Mouse (Mus musculus): ENCODE data around the gene Ptrh1. TPM values are rescaled to one million over a fixed set of nuclear protein-coding genes. Genes with fewer than 3 reads are reported as not detected.

Gene Ptrh1
- polyA plus RNA-seq, 1 experiment from 2014 or later: 5.5 TPM

GRCm38 (mm10) chr2:32740916-32741272, 34.7 kb upstream of the Ptrh1 start, which contains the start of gene 6330409D20Rik:
Gene 6330409D20Rik, minus strand, starts transcription at chr2:32741016.
- peak within 1 kb of the TSS; percentile 93 for H3K27ac ChIP-seq (replicated peaks)
- no peak for ATAC-seq (ENCODE audit: low read depth)

GRCm38 (mm10) chr2:32741273-32742172, 34.1 kb upstream of the Ptrh1 start:
- Histone ChIP-seq H3K4me1 (replicated peaks) (peaks cover 50% of the 10 kb centered on the region), H3K9ac (peak overlapping the region; percentile 92), H3K27ac (replicated peaks) (peak overlapping the region; percentile 93), H3K9me3 (no peaks in the 10 kb centered on the region), H3K4me2 (peak overlapping the region; percentile 80), H3K27me3 (peaks cover 10% of the 10 kb centered on the region; the same call in 1 of the 2 replicates), H3K4me3 (peak overlapping the region; percentile 81), H3K36me3 (peaks cover 25% of the 10 kb centered on the region)
- WGBS: 3% methylated on average over 56 of the region's 58 CpGs
- ATAC-seq (ENCODE audit: low read depth): peak; percentile 60

More at GRCm38 (mm10) chr2:32740916-32741272, 34.7 kb upstream of the Ptrh1 start, which contains the start of gene 6330409D20Rik:
- H3K27me3 ChIP-seq: peaks cover 10% of the 10 kb centered on the region; the same call in 1 of the 2 replicates
- no peaks in the 10 kb centered on the region for H3K9me3 ChIP-seq
- peak within 1 kb of the TSS; percentile 80 for H3K4me2 ChIP-seq
- 12% methylated on average over 11 of the region's 11 CpGs for WGBS
- peaks cover 19% of the 10 kb centered on the region for H3K36me3 ChIP-seq
- peaks cover 50% of the 10 kb centered on the region for H3K4me1 ChIP-seq (replicated peaks)
- peak within 1 kb of the TSS; percentile 92 for H3K9ac ChIP-seq
- H3K4me3 ChIP-seq: peak within 1 kb of the TSS; percentile 81

- H3K9me3 ChIP-seq: no peaks in the 10 kb centered on the region
- WGBS: 3% methylated on average over 18 of the region's 18 CpGs
- peak overlapping the region; percentile 93 for H3K27ac ChIP-seq (replicated peaks)
- peak overlapping the region; percentile 80 for H3K4me2 ChIP-seq
- H3K36me3 ChIP-seq: peaks cover 32% of the 10 kb centered on the region
- ATAC-seq (ENCODE audit: low read depth): peak; percentile 93
- H3K4me1 ChIP-seq (replicated peaks): peaks cover 50% of the 10 kb centered on the region
- peak overlapping the region; percentile 92 for H3K9ac ChIP-seq
- H3K27me3 ChIP-seq: peaks cover 10% of the 10 kb centered on the region; the same call in 1 of the 2 replicates
- peak overlapping the region; percentile 81 for H3K4me3 ChIP-seq
Measured at GRCm38 (mm10) chr2:32742173-32742531, 33.4 kb upstream of the Ptrh1 start.

- WGBS: 75% methylated on average over 15 of the region's 15 CpGs
- no peak overlapping the region for H3K4me3 ChIP-seq
- H3K9ac ChIP-seq: peak overlapping the region; percentile 41; the same call in 1 of the 2 replicates
- peaks cover 10% of the 10 kb centered on the region; the same call in 1 of the 2 replicates for H3K27me3 ChIP-seq
- no peaks in the 10 kb centered on the region for H3K9me3 ChIP-seq
- no peak for ATAC-seq (ENCODE audit: low read depth)
- peaks cover 53% of the 10 kb centered on the region for H3K36me3 ChIP-seq
- no peak overlapping the region for H3K4me2 ChIP-seq
- H3K27ac ChIP-seq (replicated peaks): no peak overlapping the region
- H3K4me1 ChIP-seq (replicated peaks): peaks cover 45% of the 10 kb centered on the region
Measured at GRCm38 (mm10) chr2:32744272-32744982, 31.2 kb upstream of the Ptrh1 start.

- H3K9ac ChIP-seq: no peak overlapping the region
- peaks cover 37% of the 10 kb centered on the region for H3K4me1 ChIP-seq (replicated peaks)
- 85% methylated on average over 16 of the region's 16 CpGs for WGBS
- H3K27ac ChIP-seq (replicated peaks): no peak overlapping the region
- no peak overlapping the region for H3K4me3 ChIP-seq
- no peak for ATAC-seq (ENCODE audit: low read depth)
- peaks cover 89% of the 10 kb centered on the region for H3K36me3 ChIP-seq
- H3K4me2 ChIP-seq: no peak overlapping the region
- H3K27me3 ChIP-seq: no peaks in the 10 kb centered on the region
- no peaks in the 10 kb centered on the region for H3K9me3 ChIP-seq
Measured at GRCm38 (mm10) chr2:32749082-32749481, 26.5 kb upstream of the Ptrh1 start.

GRCm38 (mm10) chr2:32750199-32750598, 25.4 kb upstream of the Ptrh1 start:
- H3K27me3 ChIP-seq: no peaks in the 10 kb centered on the region
- H3K36me3 ChIP-seq: peaks cover 88% of the 10 kb centered on the region
- peak overlapping the region; percentile 85 for H3K27ac ChIP-seq (replicated peaks)
- no peak for ATAC-seq (ENCODE audit: low read depth)
- no peak overlapping the region for H3K4me2 ChIP-seq
- H3K9ac ChIP-seq: no peak overlapping the region
- H3K4me1 ChIP-seq (replicated peaks): peaks cover 31% of the 10 kb centered on the region
- no peaks in the 10 kb centered on the region for H3K9me3 ChIP-seq
- H3K4me3 ChIP-seq: no peak overlapping the region
- 78% methylated on average over 7 of the region's 7 CpGs for WGBS

- Histone ChIP-seq H3K36me3 (peaks cover 79% of the 10 kb centered on the region), H3K9ac (peak overlapping the region; percentile 58), H3K4me1 (replicated peaks) (peaks cover 31% of the 10 kb centered on the region), H3K27me3 (no peaks in the 10 kb centered on the region), H3K9me3 (no peaks in the 10 kb centered on the region), H3K4me3 (peak overlapping the region; percentile 34), H3K27ac (replicated peaks) (peak overlapping the region; percentile 85), H3K4me2 (peak overlapping the region; percentile 53)
- ATAC-seq (ENCODE audit: low read depth): peak; percentile 75
- WGBS: 6% methylated on average over 31 of the region's 31 CpGs
Measured at GRCm38 (mm10) chr2:32750887-32751664, 24.5 kb upstream of the Ptrh1 start.

GRCm38 (mm10) chr2:32751665-32752033, 23.9 kb upstream of the Ptrh1 start:
- peaks cover 73% of the 10 kb centered on the region for H3K36me3 ChIP-seq
- H3K4me2 ChIP-seq: peak overlapping the region; percentile 53
- peak overlapping the region; percentile 58 for H3K9ac ChIP-seq
- H3K27me3 ChIP-seq: no peaks in the 10 kb centered on the region
- WGBS: 13% methylated on average over 9 of the region's 10 CpGs
- H3K4me3 ChIP-seq: peak overlapping the region; percentile 34
- H3K9me3 ChIP-seq: no peaks in the 10 kb centered on the region
- no peak for ATAC-seq (ENCODE audit: low read depth)
- H3K27ac ChIP-seq (replicated peaks): peak overlapping the region; percentile 85
- peaks cover 31% of the 10 kb centered on the region for H3K4me1 ChIP-seq (replicated peaks)

- Histone ChIP-seq H3K4me2 (peak overlapping the region; percentile 53), H3K4me1 (replicated peaks) (peaks cover 31% of the 10 kb centered on the region), H3K9me3 (no peaks in the 10 kb centered on the region), H3K4me3 (peak overlapping the region; percentile 34), H3K27me3 (no peaks in the 10 kb centered on the region), H3K27ac (replicated peaks) (no peak overlapping the region), H3K36me3 (peaks cover 68% of the 10 kb centered on the region), H3K9ac (peak overlapping the region; percentile 58; the same call in 1 of the 2 replicates)
- ATAC-seq (ENCODE audit: low read depth): no peak
- 71% methylated on average over 10 of the region's 10 CpGs for WGBS
Measured at GRCm38 (mm10) chr2:32752181-32752580, 23.4 kb upstream of the Ptrh1 start.

GRCm38 (mm10) chr2:32756674-32757055, 18.9 kb upstream of the Ptrh1 start:
- Histone ChIP-seq H3K4me3 (0 out of 2 replicates have a peak overlapping the region, but pooled peaks have one; percentile 70), H3K9me3 (no peaks in the 10 kb centered on the region), H3K36me3 (peaks cover 55% of the 10 kb centered on the region), H3K4me2 (peak overlapping the region; percentile 36), H3K27ac (replicated peaks) (no peak overlapping the region; the same call in 1 of the 2 replicates), H3K27me3 (no peaks in the 10 kb centered on the region), H3K9ac (no peak overlapping the region), H3K4me1 (replicated peaks) (peaks cover 32% of the 10 kb centered on the region)
- 34% methylated on average over 6 of the region's 6 CpGs for WGBS
- ATAC-seq (ENCODE audit: low read depth): peak; percentile 36; the same call in 1 of the 2 replicates

- WGBS: under 1% methylated on average over 64 of the region's 66 CpGs
- Histone ChIP-seq H3K4me3 (peak within 1 kb of the TSS; percentile 70), H3K4me1 (replicated peaks) (peaks cover 26% of the 10 kb centered on the region), H3K27ac (replicated peaks) (peak within 1 kb of the TSS; percentile 93), H3K9ac (peak within 1 kb of the TSS; percentile 86), H3K9me3 (no peaks in the 10 kb centered on the region), H3K4me2 (peak within 1 kb of the TSS; percentile 49), H3K27me3 (no peaks in the 10 kb centered on the region), H3K36me3 (peaks cover 57% of the 10 kb centered on the region)
- peak; percentile 94 for ATAC-seq (ENCODE audit: low read depth)
Measured at GRCm38 (mm10) chr2:32757056-32757845, 18.3 kb upstream of the Ptrh1 start, which contains the start of gene Tor2a. Gene Tor2a, plus strand, starts transcription at chr2:32757234.
